Mouse (Mus musculus): ENCODE measurements around the gene Grasp. TPM values are rescaled to one million over a fixed set of nuclear protein-coding genes. Genes with fewer than 3 reads are reported as not detected.

The Grasp gene
- 0.95 and 1.1 TPM in 2 replicates for polyA plus RNA-seq (2015; fragmentation: Nextera tagmentation; extraction: Ambion mirVana)

DNA sequence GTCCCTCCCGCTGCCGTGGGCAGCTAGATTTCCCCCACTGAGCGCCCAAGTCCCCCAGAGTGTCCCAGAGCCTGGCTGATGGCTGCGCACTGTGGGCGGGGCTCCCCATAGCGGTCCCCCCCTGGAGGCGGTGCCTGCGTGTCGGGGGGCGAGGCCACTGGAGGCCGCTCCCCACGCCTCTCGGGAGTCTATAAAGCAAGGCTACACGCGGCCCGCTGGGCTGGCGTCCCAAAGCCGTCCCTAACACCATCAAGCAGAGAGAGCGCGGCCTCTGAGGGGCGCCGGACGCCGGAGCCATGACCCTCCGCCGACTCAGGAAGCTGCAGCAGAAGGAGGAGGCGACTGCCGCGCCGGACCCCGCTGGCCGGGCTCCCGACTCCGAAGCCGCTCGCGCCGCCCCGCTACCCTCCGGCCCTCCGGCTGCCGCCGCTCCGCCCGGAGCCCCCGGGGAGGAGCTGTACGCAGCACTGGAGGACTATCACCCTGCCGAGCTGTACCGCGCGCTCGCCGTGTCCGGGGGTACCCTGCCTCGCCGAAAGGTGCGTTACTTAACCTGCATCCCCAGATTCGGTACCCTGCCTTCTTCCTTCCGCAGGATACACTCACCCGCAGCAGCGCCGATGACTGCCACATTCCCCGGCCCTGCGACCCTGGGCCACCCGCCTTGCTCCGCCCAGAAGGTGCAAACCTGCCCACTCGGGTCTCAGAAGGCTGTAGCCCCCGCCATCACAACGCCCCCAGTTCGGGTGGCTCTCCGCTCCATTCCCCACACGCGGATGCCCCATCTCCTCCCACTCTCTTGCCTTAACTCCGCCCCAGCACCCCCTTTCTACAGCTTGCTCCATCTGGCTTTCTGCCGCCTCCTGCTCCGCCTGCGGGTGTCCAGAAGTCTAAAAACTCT lies at the start of gene Grasp:
Gene Grasp, plus strand, starts transcription at position 183 of the 901 bp plus-strand sequence.
- 0 out of 2 replicates have a peak within 1 kb of the TSS, but pooled peaks have one; percentile 9 for H3K27ac ChIP-seq (ENCODE audit: low read length)
- H3K9me3 ChIP-seq (replicated peaks; ENCODE audit: control insufficient read depth, low read length, poor library complexity, severe bottlenecking): no peaks in the 10 kb centered on the region
- H3K4me1 ChIP-seq (ENCODE audit: control insufficient read depth, insufficient read depth, low read length): peaks cover 9% of the 10 kb centered on the region
- H3K36me3 ChIP-seq (ENCODE audit: control insufficient read depth, insufficient read depth, low read length): no peaks in the 10 kb centered on the region
- H3K4me2 ChIP-seq (ENCODE audit: low read length): peak within 1 kb of the TSS; percentile 85
- peak within 1 kb of the TSS; percentile 61 for H3K4me3 ChIP-seq (ENCODE audit: low read depth, low read length)
- H3K9ac ChIP-seq (ENCODE audit: low read depth, low read length): peak within 1 kb of the TSS; percentile 77
- peak; percentile 82 for ATAC-seq
- under 1% methylated on average over 43 of the region's 77 CpGs for WGBS
- H3K27me3 ChIP-seq (ENCODE audit: control insufficient read depth, insufficient read depth, low read depth, low read length): no peaks in the 10 kb centered on the region

DNA sequence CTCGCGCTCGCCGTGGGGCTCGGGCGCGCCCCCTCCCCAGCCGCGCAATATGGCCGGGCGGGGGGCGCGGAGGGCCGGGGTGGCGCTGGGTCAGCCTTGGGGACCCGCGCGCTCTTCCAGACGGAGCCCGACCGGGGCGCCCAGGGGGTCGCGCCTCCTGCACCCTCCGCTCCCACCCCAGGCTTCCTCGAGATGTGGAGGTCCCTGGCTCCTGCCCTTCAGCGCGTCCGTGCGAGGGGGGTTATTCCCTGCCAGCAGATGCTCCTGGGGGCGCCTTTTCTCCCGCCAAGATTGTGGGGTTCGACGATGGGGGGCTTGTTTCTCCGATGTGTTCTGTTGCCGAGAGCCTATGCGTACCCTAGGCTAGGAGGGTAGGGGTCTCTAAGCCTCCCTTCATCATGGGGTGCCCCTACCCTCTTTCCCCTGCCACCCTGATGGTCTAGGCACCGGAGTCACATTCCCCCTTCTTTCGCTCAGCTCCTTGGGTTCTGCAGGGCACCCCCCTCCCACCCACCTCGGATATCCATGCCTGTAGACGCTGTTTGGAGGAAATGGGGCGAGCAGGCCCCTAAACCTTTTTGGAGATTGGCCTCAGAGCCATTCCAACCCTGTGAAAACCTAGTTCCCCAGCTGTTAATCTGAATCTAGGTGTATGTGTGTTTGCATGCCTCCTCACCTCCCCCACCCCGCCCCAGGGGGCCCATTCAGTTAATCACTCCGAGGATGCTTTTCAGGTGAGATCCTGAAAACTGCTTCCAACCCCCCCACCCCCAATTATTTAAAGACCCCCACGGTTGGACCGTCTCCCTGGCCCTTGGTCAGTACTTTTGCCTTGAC lies 49.5 kb upstream of the Grasp start:
- H3K4me3 ChIP-seq (ENCODE audit: low read depth, low read length): peak overlapping the region; percentile 61
- ATAC-seq: peak; percentile 54
- H3K4me2 ChIP-seq (ENCODE audit: low read length): peak overlapping the region; percentile 80
- H3K36me3 ChIP-seq (ENCODE audit: control insufficient read depth, insufficient read depth, low read length): no peaks in the 10 kb centered on the region
- peak overlapping the region; percentile 84 for H3K27ac ChIP-seq (ENCODE audit: low read length)
- H3K9ac ChIP-seq (ENCODE audit: low read depth, low read length): peak overlapping the region; percentile 87
- WGBS: under 1% methylated on average over 36 of the region's 46 CpGs
- H3K27me3 ChIP-seq (ENCODE audit: control insufficient read depth, insufficient read depth, low read depth, low read length): no peaks in the 10 kb centered on the region
- peaks cover 39% of the 10 kb centered on the region for H3K4me1 ChIP-seq (ENCODE audit: control insufficient read depth, insufficient read depth, low read length)
- no peaks in the 10 kb centered on the region for H3K9me3 ChIP-seq (replicated peaks; ENCODE audit: control insufficient read depth, low read length, poor library complexity, severe bottlenecking)

- H3K4me1 ChIP-seq (ENCODE audit: control insufficient read depth, insufficient read depth, low read length): peaks cover 40% of the 10 kb centered on the region
- H3K9ac ChIP-seq (ENCODE audit: low read depth, low read length): peak overlapping the region; percentile 87
- WGBS: 5% methylated on average over 5 of the region's 5 CpGs
- H3K27ac ChIP-seq (ENCODE audit: low read length): peak overlapping the region; percentile 84
- no peaks in the 10 kb centered on the region for H3K27me3 ChIP-seq (ENCODE audit: control insufficient read depth, insufficient read depth, low read depth, low read length)
- H3K36me3 ChIP-seq (ENCODE audit: control insufficient read depth, insufficient read depth, low read length): no peaks in the 10 kb centered on the region
- peak overlapping the region; percentile 61 for H3K4me3 ChIP-seq (ENCODE audit: low read depth, low read length)
- no peaks in the 10 kb centered on the region for H3K9me3 ChIP-seq (replicated peaks; ENCODE audit: control insufficient read depth, low read length, poor library complexity, severe bottlenecking)
- peak overlapping the region; percentile 80 for H3K4me2 ChIP-seq (ENCODE audit: low read length)
- no peak for ATAC-seq
Measured at GRCm38 (mm10) chr15:101175131-101175460, 48.9 kb upstream of the Grasp start.

DNA sequence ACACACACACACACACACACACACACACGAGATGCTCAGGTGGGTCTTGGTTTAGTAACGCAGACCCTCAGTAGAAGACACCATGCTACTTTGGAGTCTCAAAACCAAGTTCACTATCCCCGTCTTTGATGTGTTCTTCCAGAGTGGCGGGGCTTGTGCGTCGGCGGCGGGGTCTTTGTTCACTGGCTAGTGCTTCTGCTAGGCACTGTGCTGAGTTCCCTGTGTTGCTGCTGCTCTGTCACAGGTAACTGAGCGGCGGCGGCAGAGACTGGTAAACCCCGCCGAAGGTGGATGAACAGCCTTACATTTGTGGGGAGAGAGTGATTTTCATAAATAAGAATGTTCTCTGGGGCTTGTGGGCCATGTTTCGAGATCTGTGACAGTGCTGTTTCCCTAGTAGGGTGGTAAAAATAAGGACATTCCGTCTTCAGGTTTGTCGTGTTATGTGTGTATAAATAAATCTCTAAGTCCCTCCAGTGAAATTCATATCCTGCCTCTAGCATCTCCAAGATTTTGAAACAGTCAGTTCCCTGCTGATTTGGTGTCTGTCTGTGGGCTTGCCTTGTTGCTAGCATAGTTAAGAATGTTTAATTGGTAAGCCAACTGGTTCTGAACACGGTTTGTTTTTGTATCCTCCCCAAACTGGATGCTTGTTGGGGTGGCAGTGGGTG lies 48.2 kb upstream of the Grasp start:
- Histone ChIP-seq H3K9me3 (replicated peaks; ENCODE audit: control insufficient read depth, low read length, poor library complexity, severe bottlenecking) (no peaks in the 10 kb centered on the region), H3K4me1 (ENCODE audit: control insufficient read depth, insufficient read depth, low read length) (peaks cover 42% of the 10 kb centered on the region), H3K4me2 (ENCODE audit: low read length) (peak overlapping the region; percentile 80), H3K9ac (ENCODE audit: low read depth, low read length) (peak overlapping the region; percentile 87), H3K4me3 (ENCODE audit: low read depth, low read length) (peak overlapping the region; percentile 61), H3K36me3 (ENCODE audit: control insufficient read depth, insufficient read depth, low read length) (no peaks in the 10 kb centered on the region), H3K27ac (ENCODE audit: low read length) (peak overlapping the region; percentile 84), H3K27me3 (ENCODE audit: control insufficient read depth, insufficient read depth, low read depth, low read length) (no peaks in the 10 kb centered on the region)
- WGBS: 14% methylated on average over 17 of the region's 17 CpGs
- no peak for ATAC-seq

- peak overlapping the region; percentile 84; the same call in 1 of the 2 replicates for H3K27ac ChIP-seq (ENCODE audit: low read length)
- H3K4me2 ChIP-seq (ENCODE audit: low read length): peak overlapping the region; percentile 80
- H3K4me1 ChIP-seq (ENCODE audit: control insufficient read depth, insufficient read depth, low read length): peaks cover 48% of the 10 kb centered on the region
- peak overlapping the region; percentile 87; the same call in 1 of the 2 replicates for H3K9ac ChIP-seq (ENCODE audit: low read depth, low read length)
- no peaks in the 10 kb centered on the region for H3K27me3 ChIP-seq (ENCODE audit: control insufficient read depth, insufficient read depth, low read depth, low read length)
- H3K4me3 ChIP-seq (ENCODE audit: low read depth, low read length): peak overlapping the region; percentile 61
- no peaks in the 10 kb centered on the region for H3K9me3 ChIP-seq (replicated peaks; ENCODE audit: control insufficient read depth, low read length, poor library complexity, severe bottlenecking)
- ATAC-seq: no peak
- H3K36me3 ChIP-seq (ENCODE audit: control insufficient read depth, insufficient read depth, low read length): no peaks in the 10 kb centered on the region
- 43% methylated on average over 3 of the region's 3 CpGs for WGBS
Measured at GRCm38 (mm10) chr15:101176284-101176680, 47.7 kb upstream of the Grasp start.

DNA sequence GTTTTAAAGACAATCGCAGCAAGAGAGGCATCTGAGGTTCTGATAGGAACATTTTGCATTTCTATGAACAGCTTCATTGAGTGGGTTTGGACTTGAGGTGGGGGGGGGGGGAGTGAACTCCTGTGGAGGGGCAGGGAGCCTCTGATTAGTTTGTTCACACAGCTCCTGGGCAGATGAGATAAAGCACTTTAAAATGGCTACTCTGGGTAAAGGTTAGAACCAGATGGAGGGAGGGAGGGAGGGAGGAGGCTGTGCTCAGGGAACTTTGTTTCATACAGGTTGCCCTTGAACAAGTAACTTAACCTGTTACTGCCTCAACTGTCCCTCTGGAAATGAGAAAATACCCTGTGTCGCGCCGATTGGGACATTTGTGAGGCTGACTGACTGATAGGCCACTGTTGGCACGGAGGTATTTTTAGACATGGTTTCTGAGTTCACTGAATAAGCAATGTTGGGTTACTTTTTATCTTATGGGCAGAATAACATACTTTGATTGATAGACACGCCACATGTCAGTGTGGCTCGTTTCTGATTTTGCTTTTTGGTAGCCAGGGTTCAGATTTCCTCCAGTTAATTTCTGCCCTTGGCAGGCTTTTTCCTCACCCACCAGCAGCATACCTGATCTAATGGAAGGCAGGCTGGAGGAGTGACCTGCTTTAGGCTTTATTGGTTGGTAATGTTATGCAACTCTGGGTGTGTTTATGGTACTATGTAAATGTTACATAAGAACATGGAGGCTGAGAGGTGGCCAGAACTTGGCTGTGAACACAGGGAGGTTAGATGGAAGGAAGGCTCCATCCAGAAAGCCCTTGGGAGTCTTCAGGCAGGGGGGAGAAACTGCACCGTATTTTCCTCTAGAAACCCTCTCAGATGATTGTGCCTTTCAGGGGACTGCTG lies 46.9 kb upstream of the Grasp start:
- 73% methylated on average over 8 of the region's 8 CpGs for WGBS
- Histone ChIP-seq H3K27me3 (ENCODE audit: control insufficient read depth, insufficient read depth, low read depth, low read length) (no peaks in the 10 kb centered on the region), H3K27ac (ENCODE audit: low read length) (no peak overlapping the region), H3K9ac (ENCODE audit: low read depth, low read length) (peak overlapping the region; percentile 14; the same call in 1 of the 2 replicates), H3K4me1 (ENCODE audit: control insufficient read depth, insufficient read depth, low read length) (peaks cover 51% of the 10 kb centered on the region), H3K4me2 (ENCODE audit: low read length) (peak overlapping the region; percentile 31), H3K36me3 (ENCODE audit: control insufficient read depth, insufficient read depth, low read length) (no peaks in the 10 kb centered on the region), H3K4me3 (ENCODE audit: low read depth, low read length) (peak overlapping the region; percentile 61; the same call in 1 of the 2 replicates), H3K9me3 (replicated peaks; ENCODE audit: control insufficient read depth, low read length, poor library complexity, severe bottlenecking) (no peaks in the 10 kb centered on the region)
- no peak for ATAC-seq

- no peak overlapping the region for H3K9ac ChIP-seq (ENCODE audit: low read depth, low read length)
- no peaks in the 10 kb centered on the region for H3K9me3 ChIP-seq (replicated peaks; ENCODE audit: control insufficient read depth, low read length, poor library complexity, severe bottlenecking)
- H3K36me3 ChIP-seq (ENCODE audit: control insufficient read depth, insufficient read depth, low read length): no peaks in the 10 kb centered on the region
- no peaks in the 10 kb centered on the region for H3K27me3 ChIP-seq (ENCODE audit: control insufficient read depth, insufficient read depth, low read depth, low read length)
- 81% methylated on average over 15 of the region's 15 CpGs for WGBS
- no peak overlapping the region for H3K4me3 ChIP-seq (ENCODE audit: low read depth, low read length)
- no peak for ATAC-seq
- H3K27ac ChIP-seq (ENCODE audit: low read length): no peak overlapping the region
- peaks cover 53% of the 10 kb centered on the region for H3K4me1 ChIP-seq (ENCODE audit: control insufficient read depth, insufficient read depth, low read length)
- no peak overlapping the region for H3K4me2 ChIP-seq (ENCODE audit: low read length)
Measured at GRCm38 (mm10) chr15:101180363-101181105, 43.5 kb upstream of the Grasp start.
